Mouse (Mus musculus): ENCODE measurements around the gene Bcl7a.

DNA sequence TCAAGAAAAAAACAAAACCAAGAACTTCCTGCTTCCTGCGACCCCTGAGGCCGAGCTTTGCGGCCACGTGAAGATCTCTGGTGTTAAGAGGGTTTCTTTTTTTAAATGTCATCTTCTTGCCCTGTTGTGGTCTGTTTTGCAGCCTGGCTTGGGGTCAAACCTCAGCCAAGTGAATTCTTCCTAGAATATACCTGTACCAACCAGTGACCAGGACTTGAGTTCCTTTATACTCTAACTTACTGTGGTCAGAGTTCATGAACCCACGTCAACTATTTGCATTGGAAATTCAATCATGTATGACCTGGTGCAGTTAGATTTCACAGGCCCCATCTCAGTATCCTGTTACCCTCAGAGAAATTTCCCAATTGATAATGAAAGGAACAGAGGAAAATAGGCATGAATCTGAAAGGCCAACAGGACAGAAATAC, 35.9 kb downstream of the Bcl7a start:
- TF ChIP-seq GATA1 (IDR thresholded peaks at IDR 0.05; ENCODE audit: low read length), result no peak
- TF ChIP-seq TAL1 (IDR thresholded peaks at IDR 0.05; ENCODE audit: low read length), result no peak
